Mouse (Mus musculus) adrenal gland, postnatal 10 days (tissue): ENCODE measurements around the gene Ykt6. TPM values are rescaled to one million over a fixed set of nuclear protein-coding genes. Genes with fewer than 3 reads are reported as not detected.
"Not testable (repeated sequence)": the region's sequence is repeated elsewhere in the genome, so short reads cannot be mapped to it uniquely, and the experiment has no call there.

Experiments used
- DNase-seq: peaks from one replicate; pipeline ENCODE4 v3.0.0; 2021; ENCODE audit warnings: mixed read lengths
- long read RNA-seq, 2 experiments: library from polyadenylated mRNA; stranded (forward); transcript quantifications; one replicate each; pipeline ENCODE4 v2.0.0; 2021
- total RNA-seq, 2 experiments: library from RNA; stranded (reverse); gene quantifications; 2 replicates each; pipeline ENCODE4 v1.2.3; 2021

The Ykt6 gene
- total RNA-seq = 10 to 100 TPM; 71.5 to 79.3 TPM
- long read RNA-seq, experiment 1, transcript Ykt6-201 (7 exons, 2,541 nt) = major isoform, 23 of 59 reads
- long read RNA-seq, experiment 1, partial matches to known transcripts = 0 of 59 reads
- long read RNA-seq, experiment 1, other reads (novel, unspliced or antisense) = 36 of 59 reads
- long read RNA-seq, experiment 2, partial matches to known transcripts = 0 of 27 reads
- long read RNA-seq, experiment 2, other reads (novel, unspliced or antisense) = 23 of 27 reads

DNA sequence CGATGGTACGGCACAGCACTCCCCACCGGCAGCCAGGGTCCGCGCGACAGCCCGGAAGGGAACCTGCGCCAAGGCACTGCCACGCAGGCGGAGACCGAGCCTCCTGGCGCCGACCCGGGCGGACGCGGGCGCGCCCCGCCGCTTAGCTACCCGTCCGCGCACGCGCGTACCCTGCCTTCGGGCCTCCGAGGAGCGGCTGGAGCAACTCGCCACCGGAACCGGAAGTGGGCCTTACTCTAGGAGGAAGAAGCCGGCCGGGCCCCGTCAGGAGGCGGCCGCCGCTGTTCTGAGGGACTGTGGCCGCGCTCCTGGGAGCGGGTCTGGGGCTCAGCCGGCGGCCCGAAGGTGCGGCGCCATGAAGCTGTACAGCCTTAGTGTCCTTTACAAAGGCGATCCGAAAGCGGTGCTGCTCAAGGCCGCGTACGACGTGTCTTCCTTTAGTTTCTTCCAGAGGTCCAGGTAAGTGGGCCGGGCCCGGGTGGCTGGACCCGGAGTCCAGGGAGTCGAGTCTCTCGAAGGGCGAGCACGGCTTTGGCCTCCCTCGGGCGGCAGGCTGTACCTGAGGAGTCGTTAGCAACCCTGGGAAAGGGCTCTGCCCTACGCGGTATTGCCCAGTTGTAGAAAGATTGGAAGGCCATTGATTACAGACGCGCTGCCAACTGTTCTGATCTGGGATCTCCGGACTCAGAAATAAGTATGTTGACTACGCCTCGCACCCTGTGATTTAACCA is at the start of gene Ykt6:
Gene Ykt6 (plus strand): TSS at position 148 of the 731 bp plus-strand sequence.
- peak; percentile 98 for DNase-seq

DNA sequence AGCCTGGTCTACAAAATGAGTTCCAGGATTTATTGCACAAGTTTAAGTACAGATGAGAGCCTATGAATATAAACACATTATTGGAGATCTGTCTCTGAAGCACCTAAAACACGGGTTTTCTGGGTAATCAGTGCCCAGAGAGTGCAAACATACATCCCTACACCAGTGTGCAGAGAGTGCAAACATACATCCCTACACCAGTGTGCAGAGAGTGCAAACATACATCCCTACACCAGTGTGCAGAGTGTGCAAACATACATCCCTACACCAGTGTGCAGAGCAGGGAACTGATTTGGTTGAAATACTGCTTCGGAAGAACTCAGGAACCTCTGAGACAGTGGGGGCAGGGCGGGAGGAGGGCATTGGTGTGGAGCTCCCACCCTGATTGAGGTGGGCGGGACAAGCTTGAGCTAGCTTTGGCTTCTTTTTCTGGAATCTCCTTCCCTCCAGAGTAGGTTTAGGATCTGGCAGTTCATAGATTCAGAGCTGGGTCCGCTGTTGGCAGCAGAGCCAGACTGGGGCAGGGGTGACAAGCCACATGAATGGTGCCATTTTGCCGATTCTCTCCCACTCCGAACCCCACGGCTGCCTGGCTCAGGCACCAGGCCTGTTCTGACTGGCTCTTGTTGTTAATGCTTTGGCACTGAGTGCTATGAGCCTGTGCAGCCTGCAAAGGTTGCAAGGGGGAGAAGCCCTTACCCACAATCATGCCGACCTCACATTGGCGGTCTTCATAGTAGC is 49.5 kb upstream of the Ykt6 start:
- DNase-seq = no peak

DNA sequence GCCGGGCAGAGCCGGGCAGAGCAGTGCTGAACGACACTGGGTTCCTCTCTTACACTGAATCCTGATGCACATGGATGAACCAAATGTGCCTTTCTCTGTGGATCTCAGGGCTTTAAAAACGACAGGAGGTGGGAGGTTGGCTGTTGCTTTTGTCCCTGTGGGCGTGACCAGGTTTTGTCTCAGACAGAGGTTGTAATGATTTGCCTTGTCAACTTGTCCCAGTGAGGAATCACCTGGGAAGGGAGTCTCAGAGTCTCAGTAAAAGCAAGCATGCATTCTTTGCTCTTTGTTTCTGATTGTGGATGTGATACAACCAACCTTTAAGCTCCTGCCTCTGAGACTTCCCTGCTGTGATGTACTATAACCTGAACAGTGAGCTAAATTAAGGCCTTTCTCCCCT is 48.4 kb upstream of the Ykt6 start:
- no peak for DNase-seq

DNA sequence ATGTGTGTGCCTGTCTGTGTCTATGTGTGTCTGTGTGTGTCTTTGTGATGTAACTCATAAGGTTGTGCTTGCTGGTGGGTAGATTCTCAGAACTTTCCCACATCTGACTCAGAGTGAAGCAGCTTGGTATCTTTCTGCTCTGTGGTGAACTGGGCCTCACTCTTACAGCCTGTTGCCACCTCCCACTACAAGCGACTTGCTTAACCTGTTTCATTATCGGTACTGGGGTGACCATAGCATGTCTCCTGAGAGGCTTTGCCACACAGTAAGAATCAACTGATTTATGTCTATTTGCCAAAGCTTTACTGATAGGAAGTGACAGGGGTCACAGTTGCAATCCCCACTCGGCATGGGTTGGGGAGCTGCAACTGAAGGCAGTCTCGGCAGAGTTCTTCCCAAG is 46.9 kb upstream of the Ykt6 start:
- no peak for DNase-seq

DNA sequence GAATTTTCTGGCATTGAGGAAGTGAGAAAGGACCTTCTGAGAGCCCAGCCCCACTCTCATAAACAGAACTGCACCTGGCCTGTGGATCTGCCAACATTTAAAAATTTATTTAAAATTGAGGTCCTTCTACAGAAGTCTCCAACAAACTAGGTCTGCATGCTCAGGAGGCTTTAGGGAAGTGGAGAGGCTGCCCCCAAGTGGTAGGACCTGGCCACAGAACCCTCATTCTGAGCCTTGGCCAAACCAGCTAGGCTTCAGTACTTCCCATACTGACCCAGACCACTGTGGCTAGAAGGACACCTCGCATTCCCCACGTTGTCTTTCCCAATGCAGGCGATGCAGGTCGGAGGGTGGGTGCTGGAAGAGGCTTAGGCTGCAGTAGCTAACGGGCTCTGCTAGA is 42.9 kb upstream of the Ykt6 start:
- DNase-seq = peak; percentile 73

DNA sequence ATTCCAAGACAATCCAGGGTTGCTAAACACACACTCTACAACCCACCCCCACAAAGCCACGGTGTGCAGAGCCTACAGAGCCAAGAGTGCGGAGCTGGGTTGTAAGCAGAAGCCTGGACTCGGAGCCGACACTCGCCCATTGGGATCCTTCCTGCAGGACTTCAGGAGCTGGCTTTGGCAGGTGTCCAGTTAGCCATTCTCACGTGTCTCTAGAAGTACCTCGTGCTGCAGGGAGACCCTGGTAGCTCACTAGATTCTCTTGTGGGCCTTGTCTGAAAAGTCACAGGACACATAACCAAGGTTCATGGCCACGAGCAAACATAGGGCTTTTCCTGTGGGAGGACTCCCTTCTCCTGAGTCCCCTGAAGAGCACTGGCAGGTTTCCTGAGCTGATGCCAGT is 42.2 kb upstream of the Ykt6 start:
- peak; percentile 35 for DNase-seq

DNA sequence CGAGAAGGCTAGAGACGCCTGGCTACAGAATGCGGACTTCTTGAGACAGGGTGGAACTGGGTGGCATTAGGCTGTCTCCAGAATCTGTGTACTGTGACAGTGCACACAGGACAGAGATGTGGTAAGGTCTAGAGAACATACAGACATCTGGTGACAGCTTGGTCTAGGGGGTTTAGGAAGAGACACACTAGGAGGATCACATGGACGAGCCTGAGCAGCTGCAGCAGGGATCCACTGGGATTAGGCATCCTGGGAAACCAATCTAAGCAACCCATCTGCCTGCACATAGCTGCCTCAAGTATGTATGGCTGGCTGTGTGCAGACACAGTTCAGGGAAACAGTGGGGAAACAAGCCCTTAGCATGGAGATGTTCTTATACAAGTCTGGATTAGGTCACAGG is 41.6 kb upstream of the Ykt6 start:
- no peak for DNase-seq

DNA sequence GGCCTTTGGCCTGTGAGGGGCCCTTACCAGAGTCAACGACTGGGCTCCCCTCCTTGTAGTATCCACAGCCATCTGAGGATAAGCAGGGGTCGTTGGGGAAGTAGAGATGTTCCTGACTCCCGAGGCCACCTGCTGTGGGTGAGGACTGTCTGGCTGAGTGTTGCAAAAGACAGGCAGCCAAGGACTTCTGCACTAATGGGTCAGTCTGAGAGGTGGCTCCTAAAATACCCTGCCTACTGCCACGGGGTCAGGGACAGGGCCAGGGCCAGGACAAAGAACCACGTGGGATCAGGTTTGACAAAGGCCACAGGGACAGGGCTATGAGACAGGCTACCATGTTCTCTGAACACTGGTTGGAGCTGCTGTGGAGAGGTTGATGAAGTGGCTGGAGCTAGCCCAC is 40.6 kb upstream of the Ykt6 start:
- no peak for DNase-seq

DNA sequence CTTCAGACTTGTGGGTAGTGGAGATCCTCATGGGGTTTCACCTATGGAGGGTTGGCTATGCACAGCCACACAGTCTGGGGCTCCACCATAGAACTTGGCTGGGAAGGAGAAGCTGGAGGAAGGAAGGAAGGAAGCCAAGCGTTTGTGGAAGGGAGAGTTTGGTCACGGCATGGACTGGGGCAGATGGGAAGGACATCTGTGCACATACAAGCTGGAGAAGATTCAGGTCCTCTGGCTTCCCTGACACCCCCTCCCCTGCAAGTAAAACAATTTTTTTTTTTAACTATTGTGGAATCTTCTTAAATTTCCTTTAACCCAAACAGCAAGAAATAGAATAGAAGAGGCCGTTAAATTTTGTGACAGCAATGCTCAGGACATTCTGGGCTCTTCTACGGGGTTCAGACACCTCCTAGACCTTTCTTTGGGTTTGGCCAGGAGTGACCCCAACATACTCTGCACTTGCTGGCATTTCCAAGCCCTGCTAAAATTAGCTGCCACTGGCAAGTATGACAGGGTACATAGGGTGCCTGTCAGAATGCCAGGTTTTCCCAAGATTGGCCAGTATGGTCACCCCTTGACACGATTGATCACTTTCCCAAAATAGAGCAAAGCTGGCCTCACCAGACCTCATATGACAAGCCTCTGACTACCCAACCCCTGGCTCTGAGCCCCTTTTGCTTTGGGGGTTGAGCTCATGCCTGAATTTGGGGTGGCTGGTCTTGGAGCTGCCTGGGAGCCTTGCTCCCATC is 39.9 kb upstream of the Ykt6 start:
- no peak for DNase-seq

DNA sequence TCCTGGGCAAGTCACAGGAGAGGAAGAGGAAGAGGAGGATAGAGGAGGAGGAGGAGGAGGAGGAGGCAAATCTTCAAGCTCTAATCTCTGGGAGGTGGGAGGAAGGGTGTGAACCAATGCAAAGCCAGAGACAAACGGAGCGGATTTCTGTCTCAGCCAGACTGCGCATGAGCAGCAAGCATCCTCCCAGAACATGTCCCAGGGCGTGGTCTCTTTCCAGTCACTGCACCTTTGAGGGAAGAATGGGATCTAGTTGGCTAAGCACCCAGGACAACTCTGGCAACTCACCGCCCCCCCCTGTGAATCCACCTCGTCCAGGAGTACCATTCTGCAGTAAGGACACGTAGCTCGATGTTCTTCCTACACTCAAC is 39.3 kb upstream of the Ykt6 start:
- DNase-seq = no peak

DNA sequence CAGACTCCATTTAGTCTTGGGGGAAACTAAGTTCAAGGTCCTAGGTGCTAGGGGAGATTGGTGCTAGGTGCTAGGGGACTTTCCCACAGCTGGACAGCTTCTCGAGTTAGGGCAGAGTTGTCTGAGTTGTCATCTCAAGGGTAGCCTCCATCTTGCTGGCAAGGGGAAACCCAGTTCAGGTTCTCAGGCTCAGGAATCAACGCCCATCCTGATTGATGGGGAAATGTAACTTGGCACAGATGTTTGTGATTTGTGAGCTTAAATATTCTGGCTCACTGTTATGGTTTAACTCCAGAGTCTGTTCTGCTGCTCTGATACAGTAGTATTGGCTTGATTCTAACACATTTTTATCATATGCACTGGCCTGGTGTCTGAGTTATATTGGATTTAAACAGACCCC is 37.4 kb upstream of the Ykt6 start:
- DNase-seq = no peak

DNA sequence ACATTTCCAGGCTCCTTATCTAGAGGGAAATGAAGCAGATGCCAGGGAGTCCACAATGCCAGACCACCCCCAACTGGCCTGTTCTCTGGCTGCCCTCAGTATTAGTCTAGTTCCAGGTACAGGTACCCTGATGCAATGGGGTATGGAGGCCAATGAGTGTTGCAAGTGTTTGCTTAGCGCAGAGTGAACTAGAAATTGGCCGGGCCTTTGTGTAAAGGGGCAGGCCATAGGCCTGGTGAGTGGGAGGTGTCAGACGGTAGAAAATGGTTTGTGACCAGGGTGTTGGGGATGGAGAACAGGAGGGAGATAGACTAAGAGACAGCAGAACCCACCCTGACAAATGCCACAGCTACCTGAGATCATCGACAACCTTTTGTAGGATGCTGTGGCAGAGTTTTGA is 35.9 kb upstream of the Ykt6 start:
- no peak for DNase-seq

DNA sequence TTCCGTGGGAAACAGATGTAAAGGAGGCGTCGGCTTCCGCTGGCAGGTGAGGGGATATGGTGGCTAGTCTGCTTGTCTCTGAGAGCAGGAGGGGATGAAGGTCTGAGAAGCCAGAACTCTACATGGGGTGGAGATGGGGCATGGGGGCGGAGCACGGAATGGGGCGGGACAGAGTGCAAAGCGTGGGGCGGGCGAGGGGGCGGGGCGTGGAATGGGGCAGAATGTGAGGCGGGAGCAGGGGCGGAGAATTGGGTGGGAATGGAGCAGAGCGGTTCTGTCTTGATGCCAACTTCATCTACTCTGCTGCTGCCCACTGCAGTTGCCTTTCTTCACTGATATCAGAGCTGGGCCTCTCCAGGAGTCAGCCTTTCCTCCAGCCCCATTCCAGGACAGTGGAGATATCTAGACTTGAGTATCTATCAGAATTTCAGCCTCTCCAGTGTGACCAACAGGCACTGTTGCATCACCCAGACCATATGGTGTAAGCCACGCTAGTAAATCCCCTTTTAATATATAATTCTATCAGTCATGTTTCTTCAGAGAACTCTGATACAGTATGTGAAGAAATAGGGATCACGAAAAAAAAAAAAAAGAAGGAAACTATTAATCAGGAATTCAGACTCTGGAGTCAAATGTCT is 35.1 kb upstream of the Ykt6 start:
- no peak for DNase-seq

DNA sequence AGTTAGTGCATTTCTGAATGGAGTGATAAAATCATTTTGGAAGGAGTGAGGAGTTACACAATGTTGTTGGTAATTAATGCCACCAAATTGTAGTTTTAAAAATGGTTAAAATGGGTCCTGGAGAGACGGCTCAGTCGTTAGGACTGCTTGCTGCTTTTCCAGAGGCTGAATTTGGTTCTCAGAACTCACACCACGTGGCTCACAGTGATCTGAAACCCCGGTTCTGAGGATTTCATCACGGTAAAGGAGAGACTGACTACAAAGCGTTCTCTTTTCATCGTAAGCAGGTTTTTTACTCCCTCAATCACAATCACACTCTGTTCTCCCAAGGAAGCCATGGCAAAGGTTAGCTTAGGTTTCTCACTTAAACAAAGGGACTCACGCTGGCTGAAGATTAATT is 30.8 kb upstream of the Ykt6 start:
- DNase-seq = no peak

DNA sequence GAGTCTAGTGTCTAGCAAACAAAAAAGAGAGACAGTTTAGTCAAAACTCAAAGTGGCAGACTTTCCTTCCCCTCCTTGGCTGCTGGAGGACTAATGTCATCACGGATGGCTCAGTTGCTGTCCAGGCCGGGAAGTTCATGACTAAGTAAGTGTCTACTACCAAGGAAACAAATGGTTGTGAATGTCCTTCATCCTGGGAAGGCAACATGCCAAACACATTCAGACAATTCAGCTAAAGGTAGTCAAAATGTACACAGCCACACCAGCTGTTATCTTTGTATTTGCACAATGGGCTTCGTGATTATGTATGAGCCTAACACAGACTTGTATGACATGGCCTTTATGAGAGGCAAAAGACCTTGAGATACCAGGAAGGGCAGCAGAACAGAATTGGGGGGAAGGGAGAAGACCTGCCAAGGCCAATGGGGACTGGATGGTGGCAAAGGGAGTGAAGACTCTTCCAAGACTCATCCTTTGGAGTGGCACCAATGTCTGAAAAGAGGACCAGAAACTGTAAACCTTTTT is 28.7 kb upstream of the Ykt6 start:
- peak; percentile 36 for DNase-seq

DNA sequence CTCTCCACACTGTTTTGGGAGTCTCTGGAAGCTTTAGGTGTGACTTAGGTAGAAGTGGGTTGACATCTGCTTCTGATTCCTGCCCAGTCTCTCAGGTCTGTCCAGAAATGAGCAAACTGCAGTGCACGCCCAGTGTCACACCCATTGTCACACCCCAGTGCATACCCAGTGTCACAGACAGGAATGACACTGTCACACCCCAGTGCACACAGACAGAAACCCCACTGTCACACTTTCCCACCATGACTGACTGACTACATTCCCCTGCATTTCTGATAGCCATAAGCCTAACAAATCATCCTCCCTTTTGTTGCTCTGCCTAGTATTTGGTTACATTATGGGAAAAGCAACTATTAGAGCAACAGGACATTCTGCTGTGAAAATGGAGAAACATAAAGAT is 24.9 kb upstream of the Ykt6 start:
- no peak for DNase-seq

DNA sequence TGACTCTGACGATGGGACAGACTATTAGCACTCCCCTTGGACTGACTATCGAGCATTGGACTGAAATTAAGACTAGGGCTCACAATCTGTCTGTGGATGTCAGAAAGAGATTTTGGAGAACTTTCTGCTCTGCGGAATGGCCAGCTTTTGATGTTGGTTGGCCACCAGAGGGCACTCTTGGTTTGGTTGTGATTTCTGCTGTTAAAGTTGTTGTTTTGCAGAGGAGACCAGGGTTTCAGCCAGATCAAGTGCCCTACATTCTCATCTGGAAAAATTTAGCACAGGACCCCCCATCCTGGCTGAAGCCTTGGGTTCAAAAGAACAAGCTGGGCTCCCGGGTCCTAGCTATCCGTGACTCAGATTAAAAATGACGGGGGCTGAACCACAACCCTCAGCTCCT is 23.5 kb upstream of the Ykt6 start:
- DNase-seq = peak; percentile 53

DNA sequence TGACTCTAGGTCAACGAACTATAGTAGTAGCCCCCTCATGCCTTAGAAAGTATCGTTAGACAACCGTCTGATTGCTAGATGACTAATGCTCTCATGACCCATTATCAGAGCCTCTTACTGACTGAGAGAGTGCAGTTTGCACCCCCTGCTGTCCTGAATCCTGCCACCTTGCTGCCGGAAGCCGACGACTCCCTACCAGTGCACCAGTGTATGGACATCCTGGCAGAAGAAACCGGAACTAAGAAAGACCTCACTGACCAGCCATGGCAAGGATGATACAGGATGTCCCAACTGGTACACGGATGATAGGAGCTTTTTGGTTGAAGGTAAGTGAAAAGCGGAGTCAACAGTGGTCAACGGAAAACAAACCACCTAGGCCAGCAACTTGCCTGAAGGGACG is 21.0 kb upstream of the Ykt6 start:
- not testable (repeated sequence) for DNase-seq

DNA sequence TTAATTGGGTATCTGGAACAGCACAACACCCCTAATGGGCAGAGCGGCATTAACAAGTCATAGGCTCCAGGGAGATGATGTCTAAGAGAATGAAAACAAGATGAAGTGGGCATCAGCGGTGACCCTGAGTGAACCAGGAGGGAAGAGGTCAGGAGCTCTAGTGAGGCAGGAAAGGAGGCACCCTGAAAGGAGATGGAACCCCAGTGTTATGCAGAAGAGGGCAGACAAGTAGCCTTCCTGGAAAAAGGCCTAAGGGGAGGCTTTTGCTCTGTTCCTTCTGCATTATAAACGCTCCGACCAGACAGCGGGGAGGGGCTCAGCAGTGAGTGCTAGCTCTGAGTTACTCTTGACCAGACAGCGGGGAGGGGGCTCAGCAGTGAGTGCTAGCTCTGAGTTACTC is 12.5 kb upstream of the Ykt6 start:
- DNase-seq = no peak

DNA sequence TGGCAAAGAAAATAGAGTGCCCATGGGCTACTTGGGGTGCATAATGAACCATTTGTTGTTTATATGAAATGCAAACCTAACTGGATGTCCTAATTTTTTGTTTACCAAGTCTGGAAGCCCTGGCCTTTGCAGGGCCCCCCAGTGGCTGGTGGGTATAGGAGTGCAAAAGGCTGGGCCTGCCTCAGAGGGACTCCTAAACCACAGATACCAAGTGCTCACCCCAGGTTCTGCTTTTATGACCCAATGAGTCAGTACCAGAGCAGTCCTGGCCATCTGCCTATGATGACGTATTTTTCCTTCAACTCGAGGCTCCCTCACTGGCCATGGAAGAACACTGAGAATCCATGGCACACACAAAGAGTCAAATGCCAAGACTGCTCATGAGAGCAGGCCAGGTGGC is 10.4 kb upstream of the Ykt6 start:
- DNase-seq = peak; percentile 65

DNA sequence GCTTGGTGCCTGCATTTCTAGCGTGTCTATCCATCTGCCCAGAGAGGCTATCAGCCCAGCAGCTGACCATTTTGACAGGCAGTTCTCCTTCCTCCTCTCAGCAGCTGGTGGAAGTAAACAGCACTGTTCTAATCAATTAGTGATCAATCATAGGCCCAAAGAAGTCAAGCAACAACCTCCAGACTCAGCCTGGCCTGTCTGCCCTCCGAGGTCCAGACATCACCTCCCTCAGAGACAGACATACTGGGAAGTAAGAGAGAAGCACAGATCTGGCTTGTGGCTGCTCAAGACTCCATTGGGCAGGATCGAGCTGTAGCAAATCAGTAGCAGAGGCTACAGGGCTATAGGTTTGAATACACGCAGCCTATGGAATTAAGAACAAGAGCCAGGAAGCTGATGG is 7.7 kb upstream of the Ykt6 start:
- DNase-seq = no peak
